Mouse (Mus musculus): ENCODE data around the gene Rbm20. TPM values are rescaled to one million over a fixed set of nuclear protein-coding genes. Genes with fewer than 3 reads are reported as not detected.
A peak's percentile ranks its signal among the peaks of the same experiment; 100 is the strongest.
"Not testable (repeated sequence)": the region's sequence is repeated elsewhere in the genome, so short reads cannot be mapped to it uniquely, and the experiment has no call there.

Rbm20 gene
- polyA plus RNA-seq, 1 experiment from 2014 or later, result 52.0 TPM

DNA sequence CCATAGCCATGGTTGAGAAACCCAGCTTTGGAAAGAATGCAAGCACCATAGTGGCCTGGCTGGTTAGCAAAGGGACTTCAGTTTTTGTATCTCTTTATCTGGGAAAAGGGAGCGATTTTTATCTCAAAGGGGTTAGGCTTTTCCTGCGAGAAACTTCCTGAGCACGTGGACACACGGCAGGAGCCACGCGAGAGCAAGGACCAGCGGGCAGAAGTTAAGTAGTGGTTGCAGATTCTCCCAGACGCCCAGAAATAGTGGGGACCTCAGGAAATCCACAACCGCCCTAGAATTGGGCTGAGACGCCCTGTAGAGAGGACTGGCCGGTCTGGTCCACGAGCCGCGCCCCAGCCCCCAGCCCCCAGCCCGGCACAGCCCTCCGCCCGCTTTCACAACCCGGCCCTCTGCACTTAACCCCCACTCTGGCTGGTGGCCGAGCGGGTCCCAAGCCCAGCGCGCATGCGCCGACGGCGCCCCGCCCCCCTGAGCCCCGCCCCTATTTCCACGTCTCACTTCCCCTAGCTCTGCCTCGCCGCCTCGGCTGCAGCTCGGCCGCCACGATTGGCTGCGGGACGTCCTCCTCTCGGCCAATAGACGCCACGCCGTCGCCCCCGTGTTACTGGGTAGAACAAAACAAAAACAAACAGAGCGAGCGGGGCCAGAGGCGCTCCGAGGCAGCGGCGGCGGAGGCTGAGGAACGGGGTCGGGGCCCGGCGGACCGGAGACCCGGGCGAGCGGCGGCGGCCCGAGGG is 225.8 kb downstream of the Rbm20 start:
- H3K4me3 ChIP-seq (ENCODE audit: control insufficient read depth in 1 of 2, insufficient read depth in 1 of 2, low read depth in 1 of 2, low read length in 2 of 2), result peak overlapping the region; percentile 95 to 96
- ATAC-seq (ENCODE audit: insufficient number of reproducible peaks, insufficient read depth, low FRiP score, low read depth), result peak; percentile 98
- peak overlapping the region; percentile 65 to 85 for H3K27ac ChIP-seq (replicated peaks in 1 of 2; ENCODE audit: control insufficient read depth in 1 of 2, insufficient read depth in 1 of 2, low read depth in 2 of 2, low read length in 2 of 2)
- peak overlapping the region; percentile 80 for H3K4me2 ChIP-seq (ENCODE audit: low read length)
- H3K4me1 ChIP-seq (ENCODE audit: control insufficient read depth in 2 of 2, insufficient read depth in 2 of 2, low read length in 2 of 2), result peaks cover 12 to 30% of the 10 kb centered on the region in 2 experiments
- no peaks in the 10 kb centered on the region for H3K9me3 ChIP-seq (ENCODE audit: control insufficient read depth, low read length)
- peak overlapping the region; percentile 88 for H3K9ac ChIP-seq (ENCODE audit: low read length)
- under 1% methylated on average over 50 of the region's 61 CpGs for WGBS
- H3K27me3 ChIP-seq (ENCODE audit: control insufficient read depth, insufficient read depth, low read length), result no peaks in the 10 kb centered on the region
- H3K36me3 ChIP-seq (ENCODE audit: control insufficient read depth, insufficient read depth, low read length), result no peaks in the 10 kb centered on the region

DNA sequence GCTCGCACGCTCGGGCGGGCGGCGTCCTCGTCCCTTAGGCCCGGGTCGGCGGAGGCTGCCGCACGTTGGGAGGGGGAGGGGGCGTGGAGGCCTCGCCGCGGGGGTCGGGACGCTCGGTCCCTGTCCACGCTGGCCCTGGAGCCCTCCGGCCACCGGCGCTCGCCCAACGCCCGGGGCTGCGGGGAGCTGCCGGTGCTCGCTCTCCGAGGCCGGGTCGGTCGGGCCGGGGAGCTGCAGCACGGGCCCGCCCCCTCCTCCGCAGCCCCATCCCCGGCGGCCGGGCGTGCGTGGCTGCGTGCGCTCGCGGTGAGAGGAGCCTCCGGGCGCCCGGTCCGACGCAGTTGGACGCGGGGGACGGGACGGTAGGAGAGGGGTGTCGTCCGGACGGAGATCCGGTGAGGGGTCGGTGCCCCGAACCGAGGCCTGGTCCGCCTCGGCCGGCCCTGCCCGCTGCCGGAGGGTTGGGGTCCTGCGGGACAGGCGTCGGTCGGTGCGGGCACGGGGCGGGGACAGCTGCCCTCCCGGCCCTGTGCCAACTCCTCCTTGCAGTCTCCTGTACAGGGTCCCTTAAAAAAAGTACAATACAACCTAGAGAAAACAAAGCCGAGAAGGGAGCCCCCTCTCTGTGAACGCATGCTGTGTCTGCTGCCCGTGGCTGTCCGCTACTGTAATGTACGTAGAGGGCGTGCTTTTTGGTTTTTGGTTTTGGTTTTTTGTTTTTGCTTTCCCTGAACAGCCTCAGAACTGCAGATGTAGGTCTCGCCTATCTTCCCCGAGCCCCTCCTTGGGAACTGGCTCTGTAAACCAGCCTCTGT is 226.6 kb downstream of the Rbm20 start:
- Histone ChIP-seq H3K4me1 (ENCODE audit: control insufficient read depth in 2 of 2, insufficient read depth in 2 of 2, low read length in 2 of 2) (peaks cover 8 to 24% of the 10 kb centered on the region in 2 experiments), H3K9ac (ENCODE audit: low read length) (peak overlapping the region; percentile 88), H3K27me3 (ENCODE audit: control insufficient read depth, insufficient read depth, low read length) (no peaks in the 10 kb centered on the region), H3K27ac (replicated peaks in 1 of 2; ENCODE audit: control insufficient read depth in 1 of 2, insufficient read depth in 1 of 2, low read depth in 2 of 2, low read length in 2 of 2) (peak overlapping the region; percentile 65 to 81), H3K4me2 (ENCODE audit: low read length) (peak overlapping the region; percentile 79), H3K9me3 (ENCODE audit: control insufficient read depth, low read length) (no peaks in the 10 kb centered on the region), H3K36me3 (ENCODE audit: control insufficient read depth, insufficient read depth, low read length) (peaks cover 7% of the 10 kb centered on the region; the same call in 1 of the 2 replicates), H3K4me3 (ENCODE audit: control insufficient read depth in 1 of 2, insufficient read depth in 1 of 2, low read depth in 1 of 2, low read length in 2 of 2) (peak overlapping the region; percentile 95 to 96)
- ATAC-seq (ENCODE audit: insufficient number of reproducible peaks, insufficient read depth, low FRiP score, low read depth), result peak; percentile 45
- under 1% methylated on average over 56 of the region's 83 CpGs for WGBS

DNA sequence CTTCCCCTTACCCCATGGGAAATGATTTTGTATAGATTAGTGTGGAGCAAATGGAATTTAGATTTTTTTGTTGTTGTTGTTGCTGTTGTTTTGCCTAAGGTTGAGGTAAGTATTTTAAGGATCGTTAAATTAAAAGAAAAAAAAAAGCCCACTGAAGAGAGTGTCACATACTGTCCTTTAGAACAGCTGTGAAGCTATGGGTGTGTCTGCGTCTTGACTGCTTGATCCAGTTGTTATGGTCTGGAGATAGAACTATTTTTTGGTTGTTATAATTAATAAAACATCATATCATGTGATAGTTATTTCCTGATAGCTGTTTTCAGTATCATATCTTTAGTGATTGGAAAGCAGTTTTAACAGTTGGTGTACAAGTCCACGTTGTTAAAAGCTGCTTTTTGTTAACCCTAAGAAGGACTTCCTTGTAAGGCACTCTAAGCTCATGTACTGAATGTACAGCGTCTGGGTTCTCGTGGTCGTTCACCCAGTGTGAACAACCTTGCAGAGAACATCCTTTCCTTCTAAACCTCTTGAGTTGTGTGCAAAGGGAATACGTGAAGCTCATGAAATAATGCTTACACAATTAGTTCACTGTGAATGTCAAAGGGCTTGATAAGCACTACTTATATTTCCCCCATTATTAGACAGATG is 227.9 kb downstream of the Rbm20 start:
- Histone ChIP-seq H3K36me3 (ENCODE audit: control insufficient read depth, insufficient read depth, low read length) (peaks cover 16% of the 10 kb centered on the region), H3K27ac (replicated peaks in 1 of 2; ENCODE audit: control insufficient read depth in 1 of 2, insufficient read depth in 1 of 2, low read depth in 2 of 2, low read length in 2 of 2) (no peak overlapping the region), H3K27me3 (ENCODE audit: control insufficient read depth, insufficient read depth, low read length) (no peaks in the 10 kb centered on the region), H3K4me1 (ENCODE audit: control insufficient read depth in 2 of 2, insufficient read depth in 2 of 2, low read length in 2 of 2) (peaks cover 8 to 24% of the 10 kb centered on the region in 2 experiments), H3K4me2 (ENCODE audit: low read length) (peak overlapping the region; percentile 79), H3K9me3 (ENCODE audit: control insufficient read depth, low read length) (no peaks in the 10 kb centered on the region), H3K4me3 (ENCODE audit: control insufficient read depth in 1 of 2, insufficient read depth in 1 of 2, low read depth in 1 of 2, low read length in 2 of 2) (peak overlapping the region in 1 of 2 experiments; percentile 96; a peak in 2 of 4 replicates), H3K9ac (ENCODE audit: low read length) (peak overlapping the region; percentile 88)
- ATAC-seq (ENCODE audit: insufficient number of reproducible peaks, insufficient read depth, low FRiP score, low read depth), result no peak
- WGBS, result 56% methylated on average over 7 of the region's 7 CpGs

DNA sequence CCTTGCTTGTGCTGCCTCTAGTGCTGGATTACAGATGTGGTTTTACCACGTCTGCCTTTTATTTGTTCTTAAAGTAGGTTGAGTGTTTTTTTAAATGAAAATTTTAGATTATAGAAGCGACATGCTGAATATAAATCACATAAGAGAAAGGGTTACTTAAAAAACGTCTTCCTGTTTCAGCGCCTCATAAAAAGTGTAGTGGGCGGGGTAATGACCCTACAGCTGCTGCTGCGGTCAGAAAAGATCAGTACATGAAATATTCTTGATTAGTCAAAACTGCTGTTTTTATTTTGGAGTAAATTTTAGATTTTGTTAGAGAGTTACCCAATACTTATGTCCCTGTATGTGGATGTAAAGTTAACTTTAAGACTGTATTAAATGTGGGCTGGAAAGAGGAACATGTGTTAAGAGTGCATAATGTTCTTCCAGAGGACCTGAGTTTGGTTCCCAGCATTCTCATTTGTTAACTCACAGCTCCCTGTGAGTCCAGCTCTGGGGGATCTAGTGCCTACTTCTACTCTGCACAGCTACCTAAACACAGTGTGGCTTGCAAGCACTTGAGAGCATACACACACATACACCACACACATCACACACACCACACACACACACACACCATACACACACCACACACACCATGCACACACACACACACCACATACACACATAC is 229.1 kb downstream of the Rbm20 start:
- Histone ChIP-seq H3K27me3 (ENCODE audit: control insufficient read depth, insufficient read depth, low read length) (no peaks in the 10 kb centered on the region), H3K4me2 (ENCODE audit: low read length) (no peak overlapping the region), H3K4me1 (ENCODE audit: control insufficient read depth in 2 of 2, insufficient read depth in 2 of 2, low read length in 2 of 2) (peaks cover 8 to 24% of the 10 kb centered on the region in 2 experiments), H3K4me3 (ENCODE audit: control insufficient read depth in 1 of 2, insufficient read depth in 1 of 2, low read depth in 1 of 2, low read length in 2 of 2) (no peak overlapping the region), H3K9ac (ENCODE audit: low read length) (no peak overlapping the region), H3K9me3 (ENCODE audit: control insufficient read depth, low read length) (no peaks in the 10 kb centered on the region), H3K36me3 (ENCODE audit: control insufficient read depth, insufficient read depth, low read length) (peaks cover 26% of the 10 kb centered on the region), H3K27ac (replicated peaks in 1 of 2; ENCODE audit: control insufficient read depth in 1 of 2, insufficient read depth in 1 of 2, low read depth in 2 of 2, low read length in 2 of 2) (no peak overlapping the region)
- ATAC-seq (ENCODE audit: insufficient number of reproducible peaks, insufficient read depth, low FRiP score, low read depth), result no peak
- 65% methylated on average over 6 of the region's 6 CpGs for WGBS

DNA sequence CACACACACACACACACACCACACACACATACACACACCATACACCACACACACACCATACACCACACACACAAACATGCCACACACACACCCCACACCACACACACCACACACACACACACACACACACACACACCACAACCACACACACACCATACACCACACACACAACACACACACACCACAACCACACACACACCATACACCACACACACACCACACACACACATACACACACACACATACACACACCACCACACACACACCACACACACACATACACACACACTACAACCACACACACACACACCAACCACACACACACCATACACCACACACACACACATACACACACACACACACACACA is 229.6 kb downstream of the Rbm20 start:
- not testable (repeated sequence) for H3K27me3 ChIP-seq (ENCODE audit: control insufficient read depth, insufficient read depth, low read length); H3K27ac ChIP-seq (replicated peaks in 1 of 2; ENCODE audit: control insufficient read depth in 1 of 2, insufficient read depth in 1 of 2, low read depth in 2 of 2, low read length in 2 of 2); ATAC-seq (ENCODE audit: insufficient number of reproducible peaks, insufficient read depth, low FRiP score, low read depth); H3K9ac ChIP-seq (ENCODE audit: low read length); H3K9me3 ChIP-seq (ENCODE audit: control insufficient read depth, low read length); H3K4me3 ChIP-seq (ENCODE audit: control insufficient read depth in 1 of 2, insufficient read depth in 1 of 2, low read depth in 1 of 2, low read length in 2 of 2); H3K4me2 ChIP-seq (ENCODE audit: low read length)
- Histone ChIP-seq H3K36me3 (ENCODE audit: control insufficient read depth, insufficient read depth, low read length) (peaks cover 30% of the 10 kb centered on the region), H3K4me1 (ENCODE audit: control insufficient read depth in 2 of 2, insufficient read depth in 2 of 2, low read length in 2 of 2) (peaks cover 8 to 24% of the 10 kb centered on the region in 2 experiments)

DNA sequence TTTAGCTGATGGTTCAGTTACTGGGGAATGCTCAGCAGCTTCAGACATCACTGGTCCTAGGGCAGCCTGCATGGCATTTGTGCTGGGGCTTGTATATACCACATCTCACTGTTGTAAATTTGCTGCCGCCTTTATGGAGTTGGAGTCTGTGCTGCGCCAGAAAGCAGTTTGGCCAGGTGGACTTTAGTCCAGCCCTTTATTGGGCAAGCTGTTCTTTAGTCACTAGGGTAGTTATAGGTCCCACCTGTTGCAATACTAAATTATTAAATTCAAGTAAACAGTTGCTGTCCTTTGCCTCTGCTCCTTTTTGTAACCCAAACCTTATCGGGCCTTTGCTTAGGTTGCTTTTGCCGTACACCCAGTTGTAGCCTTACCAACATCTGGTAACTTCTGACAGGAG is 237.8 kb downstream of the Rbm20 start:
- Histone ChIP-seq H3K4me1 (ENCODE audit: control insufficient read depth in 2 of 2, insufficient read depth in 2 of 2, low read length in 2 of 2) (no peaks in the 10 kb centered on the region), H3K36me3 (ENCODE audit: control insufficient read depth, insufficient read depth, low read length) (peaks cover 87% of the 10 kb centered on the region), H3K9me3 (ENCODE audit: control insufficient read depth, low read length) (no peaks in the 10 kb centered on the region), H3K27me3 (ENCODE audit: control insufficient read depth, insufficient read depth, low read length) (no peaks in the 10 kb centered on the region), H3K4me2 (ENCODE audit: low read length) (no peak overlapping the region), H3K27ac (replicated peaks in 1 of 2; ENCODE audit: control insufficient read depth in 1 of 2, insufficient read depth in 1 of 2, low read depth in 2 of 2, low read length in 2 of 2) (no peak overlapping the region), H3K9ac (ENCODE audit: low read length) (no peak overlapping the region), H3K4me3 (ENCODE audit: control insufficient read depth in 1 of 2, insufficient read depth in 1 of 2, low read depth in 1 of 2, low read length in 2 of 2) (no peak overlapping the region)
- WGBS, result 88% methylated on average over 4 of the region's 4 CpGs
- ATAC-seq (ENCODE audit: insufficient number of reproducible peaks, insufficient read depth, low FRiP score, low read depth), result no peak

Data from heart, embryonic 14.5 days (tissue).